Mouse (Mus musculus) lung, embryonic 15.5 days (tissue): ENCODE results near the gene Elobl. TPM values are rescaled to one million over a fixed set of nuclear protein-coding genes. Genes with fewer than 3 reads are reported as not detected.

Source experiments
- ATAC-seq: fragments of 200-750 bp; cut with Nextera tagmentation; 2 replicates; pipeline ENCODE4 v1.8.0; 2017; ENCODE audit warnings: moderate number of reproducible peaks, borderline replicate concordance; ENCODE audit not compliant: low FRiP score, low TSS enrichment; ENCODE audit errors: extremely low read depth
- H3K27ac ChIP-seq: fragments of 300-500 bp; sonication (generic); 2 replicates; pipeline ENCODE4 v1.5.1; 2015; ENCODE audit warnings: moderate library complexity, mild to moderate bottlenecking, inconsistent platforms
- H3K27me3 ChIP-seq: fragments of 300-500 bp; sonication (generic); 2 replicates; pipeline ENCODE4 v1.6.1; 2015; ENCODE audit warnings: inconsistent platforms
- H3K36me3 ChIP-seq: fragments of 300-500 bp; sonication (generic); 2 replicates; pipeline ENCODE4 v1.6.1; 2015; ENCODE audit warnings: inconsistent platforms
- H3K4me1 ChIP-seq: fragments of 300-500 bp; sonication (generic); 2 replicates; pipeline ENCODE4 v1.6.1; 2015; ENCODE audit warnings: inconsistent platforms
- H3K4me2 ChIP-seq: fragments of 300-500 bp; sonication (generic); 2 replicates; pipeline ENCODE4 v1.6.1; 2015; ENCODE audit warnings: inconsistent platforms, mild to moderate bottlenecking, moderate library complexity
- H3K4me3 ChIP-seq: fragments of 300-500 bp; sonication (generic); 2 replicates; pipeline ENCODE4 v1.5.1; 2015; ENCODE audit warnings: mild to moderate bottlenecking, inconsistent platforms
- H3K9ac ChIP-seq: fragments of 300-500 bp; sonication (generic); 2 replicates; pipeline ENCODE4 v1.6.1; 2015; ENCODE audit warnings: inconsistent platforms
- H3K9me3 ChIP-seq: fragments of 300-500 bp; sonication (generic); 2 replicates; pipeline ENCODE4 v1.6.1; 2016; ENCODE audit warnings: inconsistent platforms
- WGBS: fragments of 180-500 bp; shearing (Covaris S2); methylation state at CpG from one replicate; pipeline ENCODE4 v1.1.7; 2015; 5-methylcytosine and 5-hydroxymethylcytosine counted together
- polyA plus RNA-seq: library from polyadenylated mRNA; unstranded; fragments of >200 nt; fragmentation: Nextera tagmentation; extraction: Ambion mirVana; gene quantifications from 2 replicates; pipeline ENCODE4 v1.2.1, GENCODE M21; 2015

The Elobl gene
- polyA plus RNA-seq, 1 experiment from 2014 or later = not detected

DNA sequence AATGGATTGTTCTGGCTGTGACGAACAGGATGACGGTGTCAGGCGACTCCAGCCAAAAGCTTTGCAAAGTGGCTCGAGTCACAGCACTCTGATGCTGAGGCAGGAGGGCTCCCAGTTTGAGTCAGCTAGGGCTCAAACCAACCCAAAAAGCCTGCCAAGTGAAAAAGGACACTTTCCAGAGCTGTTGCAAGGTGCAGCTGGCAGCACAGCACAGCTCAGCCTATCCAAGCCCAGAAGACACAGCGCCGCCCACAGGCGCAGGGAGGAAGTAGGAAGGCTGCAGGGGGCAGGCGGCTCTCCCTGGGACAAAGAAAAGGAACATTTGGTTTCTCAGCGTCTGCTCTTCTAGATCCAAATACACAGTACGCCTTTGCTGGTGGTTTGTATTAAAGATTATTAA is 19.9 kb upstream of the Elobl start:
- no peak for ATAC-seq
- Histone ChIP-seq H3K9ac (no peak overlapping the region), H3K4me3 (no peak overlapping the region), H3K4me1 (no peaks in the 10 kb centered on the region), H3K27ac (no peak overlapping the region), H3K4me2 (no peak overlapping the region), H3K36me3 (peaks cover 35% of the 10 kb centered on the region), H3K27me3 (no peaks in the 10 kb centered on the region), H3K9me3 (no peaks in the 10 kb centered on the region)
- WGBS = 83% methylated on average over 10 of the region's 10 CpGs

DNA sequence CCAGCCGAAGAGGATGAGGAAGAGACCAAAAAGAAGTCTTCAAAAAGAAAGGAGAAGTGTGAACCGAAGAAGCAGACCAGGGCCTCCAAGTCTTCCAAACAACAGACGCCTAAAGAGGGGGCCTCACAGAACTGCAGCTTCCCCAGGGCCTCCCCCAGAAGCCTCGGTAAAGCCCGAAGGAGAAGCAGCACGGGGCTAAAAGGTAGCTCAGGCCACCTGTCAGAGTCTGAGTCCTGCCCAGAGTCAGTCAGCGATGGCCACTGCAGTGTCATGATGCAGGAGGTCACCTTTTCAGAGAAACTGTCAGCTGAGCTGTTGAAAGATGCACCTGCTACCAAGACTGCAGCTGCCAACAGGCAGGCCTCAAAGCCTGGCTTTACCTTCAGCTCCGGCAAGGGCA is 14.6 kb upstream of the Elobl start:
- Histone ChIP-seq H3K9me3 (no peaks in the 10 kb centered on the region), H3K4me2 (no peak overlapping the region), H3K27ac (no peak overlapping the region), H3K4me3 (no peak overlapping the region), H3K4me1 (no peaks in the 10 kb centered on the region), H3K27me3 (no peaks in the 10 kb centered on the region), H3K36me3 (peaks cover 26% of the 10 kb centered on the region), H3K9ac (no peak overlapping the region)
- whole genome bisulfite sequencing = 83% methylated on average over 8 of the region's 8 CpGs
- ATAC-seq = no peak

DNA sequence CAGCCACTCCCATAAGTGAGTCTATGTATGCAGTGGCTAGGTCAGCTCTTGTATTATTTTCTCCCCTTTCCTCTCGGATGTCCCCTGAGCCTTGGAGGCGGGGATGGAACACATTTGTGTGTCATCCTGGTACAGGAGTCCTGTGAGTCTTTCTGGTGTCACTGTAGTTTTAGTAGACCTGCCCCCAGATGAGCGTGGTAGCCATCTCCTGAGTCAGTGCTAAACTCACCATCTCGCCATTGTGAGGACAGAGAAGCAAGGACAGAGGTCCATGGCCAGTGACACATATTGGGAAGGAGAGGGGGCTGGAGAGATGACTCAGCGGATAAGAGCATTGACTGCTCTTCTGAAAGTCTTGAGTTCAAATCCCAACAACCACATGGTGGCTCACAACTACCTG is 10.5 kb upstream of the Elobl start:
- Histone ChIP-seq H3K27me3 (no peaks in the 10 kb centered on the region), H3K4me3 (no peak overlapping the region), H3K4me2 (no peak overlapping the region), H3K27ac (no peak overlapping the region), H3K9me3 (no peaks in the 10 kb centered on the region), H3K9ac (no peak overlapping the region), H3K36me3 (0 out of 2 replicates have a peak, but pooled peaks cover 7% of the 10 kb centered on the region), H3K4me1 (peaks cover 9% of the 10 kb centered on the region)
- 91% methylated on average over 5 of the region's 5 CpGs for WGBS
- ATAC-seq = no peak

DNA sequence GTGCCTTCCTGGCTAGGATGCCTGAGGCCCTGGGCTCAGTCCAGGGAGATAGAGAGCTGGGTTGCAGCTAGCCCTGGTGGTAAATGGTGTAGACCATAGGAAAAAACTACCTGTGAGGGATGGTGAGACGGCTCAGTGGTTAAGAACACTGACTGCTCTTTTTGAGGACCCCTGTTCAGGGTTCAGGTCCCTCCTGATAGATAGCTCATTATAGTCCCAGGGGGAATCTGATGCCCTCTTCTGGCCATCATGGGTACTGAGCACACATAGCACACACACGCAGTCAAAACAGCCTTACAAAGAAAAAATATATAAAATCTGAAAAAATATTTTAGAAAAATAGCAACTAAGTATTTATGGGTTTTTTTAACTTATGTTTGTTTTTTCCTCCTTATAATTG is 9.6 kb upstream of the Elobl start:
- no peak overlapping the region for H3K4me2 ChIP-seq
- ATAC-seq = no peak
- peaks cover 9% of the 10 kb centered on the region for H3K4me1 ChIP-seq
- no peaks in the 10 kb centered on the region for H3K36me3 ChIP-seq
- H3K4me3 ChIP-seq = no peak overlapping the region
- H3K9me3 ChIP-seq = no peaks in the 10 kb centered on the region
- 95% methylated on average over 2 of the region's 2 CpGs for WGBS
- H3K9ac ChIP-seq = no peak overlapping the region
- no peak overlapping the region for H3K27ac ChIP-seq
- H3K27me3 ChIP-seq = no peaks in the 10 kb centered on the region

DNA sequence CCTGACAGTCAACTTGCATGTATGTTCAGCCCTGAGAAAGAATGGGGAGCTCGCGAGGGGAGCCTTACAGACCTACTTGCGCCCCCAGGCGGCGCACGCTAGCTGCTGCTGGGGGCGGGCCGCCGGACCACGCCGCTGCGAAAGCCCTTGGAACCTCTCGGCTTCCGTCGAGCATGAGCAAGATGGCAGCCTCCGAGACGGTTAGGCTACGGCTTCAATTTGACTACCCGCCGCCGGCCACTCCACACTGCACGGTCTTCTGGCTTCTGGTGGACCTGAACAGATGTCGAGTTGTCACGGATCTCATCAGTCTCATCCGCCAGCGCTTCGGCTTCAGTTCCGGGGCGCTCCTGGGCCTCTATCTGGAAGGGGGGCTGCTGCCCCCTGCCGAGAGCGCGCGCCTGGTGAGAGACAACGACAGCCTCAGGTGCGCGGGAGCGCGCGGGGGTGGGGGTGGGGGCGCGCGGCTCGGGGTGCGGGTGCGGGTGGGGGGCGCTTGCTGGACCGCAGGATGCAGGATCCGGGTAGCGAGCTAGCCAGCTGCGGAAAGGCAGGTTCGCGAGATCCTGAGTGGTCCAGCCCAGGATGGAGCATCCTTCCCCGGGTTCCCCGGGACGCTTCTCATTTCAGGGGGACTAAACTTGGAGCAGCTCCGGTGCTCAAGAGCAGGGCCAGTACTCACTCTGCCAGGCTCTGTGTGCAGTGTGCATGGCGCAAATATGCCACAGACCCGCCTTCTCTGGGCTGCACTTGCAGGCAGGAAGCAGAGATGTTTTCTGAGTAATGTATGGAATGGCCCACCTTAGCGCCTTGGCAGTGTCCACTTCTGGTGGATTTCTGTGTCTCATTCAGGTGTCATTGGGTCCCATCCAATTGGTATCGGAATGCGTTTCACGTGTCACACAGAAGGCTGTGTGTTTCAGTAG is 7.3 kb upstream of the Elobl start:
- Histone ChIP-seq H3K36me3 (no peaks in the 10 kb centered on the region), H3K4me2 (peak overlapping the region; percentile 76), H3K4me1 (peaks cover 9% of the 10 kb centered on the region), H3K27ac (peak overlapping the region; percentile 79), H3K4me3 (peak overlapping the region; percentile 68), H3K9me3 (no peaks in the 10 kb centered on the region), H3K27me3 (no peaks in the 10 kb centered on the region), H3K9ac (peak overlapping the region; percentile 69)
- WGBS = 2% methylated on average over 62 of the region's 62 CpGs
- peak; percentile 82 for ATAC-seq

DNA sequence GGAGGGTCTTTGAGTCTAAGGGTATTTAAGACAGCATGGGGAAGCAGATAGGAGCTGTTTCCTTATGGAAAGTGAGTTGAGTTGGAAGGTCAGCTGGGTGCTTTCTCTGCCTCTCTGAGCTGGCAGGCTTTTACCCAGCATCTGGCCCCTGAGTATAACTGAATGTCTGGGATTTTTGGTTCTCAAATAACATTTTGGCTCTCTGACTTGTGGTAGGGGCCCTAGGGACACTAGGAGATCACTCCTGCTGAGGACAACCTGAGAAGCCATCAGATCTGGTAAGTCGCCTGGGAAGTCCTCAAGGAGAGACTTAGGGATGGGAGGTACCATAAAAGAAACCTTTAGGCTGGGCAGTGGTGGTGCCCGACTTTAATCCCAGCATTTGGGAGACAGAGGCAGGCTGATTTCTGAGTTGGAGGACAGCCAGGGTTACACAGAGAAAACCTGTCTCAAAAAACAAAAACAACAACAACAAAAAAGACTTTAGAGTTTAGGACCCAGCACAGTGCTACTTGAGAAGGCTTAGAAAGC is 3.5 kb upstream of the Elobl start, which contains the start of gene Coil:
Gene Coil (plus strand): TSS at position 51 of the 531 bp plus-strand sequence.
- Histone ChIP-seq H3K9me3 (no peaks in the 10 kb centered on the region), H3K4me2 (no peak within 1 kb of the TSS), H3K27me3 (no peaks in the 10 kb centered on the region), H3K4me3 (no peak within 1 kb of the TSS), H3K9ac (no peak within 1 kb of the TSS), H3K36me3 (no peaks in the 10 kb centered on the region), H3K27ac (no peak within 1 kb of the TSS), H3K4me1 (peaks cover 9% of the 10 kb centered on the region)
- no peak for ATAC-seq
- 27% methylated on average over 2 of the region's 2 CpGs for WGBS

DNA sequence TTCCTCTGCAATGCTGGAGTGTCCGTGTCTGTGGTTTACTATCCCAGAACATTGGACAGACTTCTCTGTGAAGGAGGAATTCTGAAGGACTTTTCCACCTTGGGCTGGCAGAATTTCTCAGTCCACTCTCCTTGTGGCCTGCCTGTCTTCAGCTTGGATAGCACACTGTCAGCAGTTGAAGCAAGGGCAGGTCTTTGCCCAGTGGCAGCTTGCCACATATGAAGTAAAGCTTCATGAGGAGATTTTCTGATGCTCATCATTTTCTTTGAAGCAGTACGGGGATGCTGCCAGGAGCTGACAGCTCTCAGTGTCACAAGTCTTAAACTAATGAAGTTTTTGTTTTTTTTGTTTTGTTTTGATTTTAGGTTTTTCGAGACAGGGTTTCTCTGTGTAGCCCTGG is 7.9 kb downstream of the Elobl start:
- Histone ChIP-seq H3K27me3 (no peaks in the 10 kb centered on the region), H3K9ac (no peak overlapping the region), H3K4me3 (no peak overlapping the region), H3K9me3 (no peaks in the 10 kb centered on the region), H3K27ac (no peak overlapping the region), H3K4me2 (no peak overlapping the region), H3K4me1 (peaks cover 5% of the 10 kb centered on the region; the same call in 1 of the 2 replicates), H3K36me3 (no peaks in the 10 kb centered on the region)
- ATAC-seq = no peak
- 56% methylated on average over 3 of the region's 3 CpGs for WGBS

DNA sequence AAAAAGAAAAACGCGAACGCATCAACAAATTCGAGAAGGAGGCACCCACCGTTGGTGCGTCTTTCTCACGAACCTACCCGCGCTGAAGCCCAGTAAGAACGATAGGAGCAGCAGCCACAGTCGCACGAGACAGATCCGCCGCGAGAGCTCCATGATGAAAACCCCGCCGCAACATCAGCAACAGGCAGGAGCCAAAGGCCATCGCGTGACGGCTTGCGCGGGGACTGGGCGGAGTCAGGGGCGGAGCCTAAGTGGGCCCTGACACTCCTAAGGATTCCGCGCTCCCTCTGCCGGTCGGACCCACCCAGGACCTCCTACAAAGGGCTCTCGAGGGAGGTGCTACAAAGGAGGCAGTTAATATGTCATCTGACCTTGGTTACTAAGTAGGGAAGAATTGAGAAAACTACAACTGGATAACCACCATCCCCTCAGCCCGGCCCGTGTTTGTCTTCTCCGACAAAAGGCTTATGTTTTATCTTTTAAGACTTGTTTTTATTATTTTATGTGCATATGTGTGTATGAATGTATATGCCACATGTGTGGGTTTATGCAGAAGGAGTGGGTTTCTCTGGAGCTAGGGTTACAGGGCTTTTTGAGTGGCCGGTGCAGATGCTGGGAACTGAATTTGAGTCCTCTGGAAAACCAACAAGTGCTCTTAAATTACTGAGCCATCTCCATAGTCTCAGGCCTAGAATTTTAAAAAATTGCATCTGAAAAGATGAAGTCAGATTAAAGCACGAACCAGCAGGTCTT is 11.3 kb downstream of the Elobl start, which contains the start of gene Scpep1:
Gene Scpep1 (minus strand): TSS at position 249 of the 753 bp plus-strand sequence.
- Histone ChIP-seq H3K4me1 (peaks cover 5% of the 10 kb centered on the region; the same call in 1 of the 2 replicates), H3K9me3 (no peaks in the 10 kb centered on the region), H3K27me3 (no peaks in the 10 kb centered on the region), H3K4me2 (peak within 1 kb of the TSS; percentile 57), H3K36me3 (no peaks in the 10 kb centered on the region), H3K4me3 (peak within 1 kb of the TSS; percentile 55), H3K9ac (peak within 1 kb of the TSS; percentile 48), H3K27ac (peak within 1 kb of the TSS; percentile 65)
- 4% methylated on average over 34 of the region's 34 CpGs for WGBS
- peak; percentile 97 for ATAC-seq

DNA sequence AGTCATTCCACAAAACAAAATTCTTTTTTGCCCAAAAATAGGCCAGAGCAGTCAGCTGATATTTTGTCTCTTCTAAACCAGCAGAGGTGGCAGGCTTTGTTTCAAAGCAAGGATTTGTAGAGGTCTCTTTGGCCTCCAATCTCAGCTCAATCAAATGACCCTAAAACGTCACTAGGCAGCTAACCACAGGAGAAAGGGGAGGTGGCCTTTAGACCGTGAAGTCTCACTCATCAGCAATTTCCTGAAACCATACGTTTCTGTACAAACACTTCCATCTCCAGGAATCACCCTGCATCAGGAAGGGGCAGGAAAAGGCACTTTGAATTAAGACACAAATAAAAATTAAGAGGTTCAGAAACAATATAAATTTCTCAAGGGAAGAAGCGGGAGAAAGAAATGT is 11.9 kb downstream of the Elobl start:
- peak overlapping the region; percentile 48 for H3K9ac ChIP-seq
- no peaks in the 10 kb centered on the region for H3K9me3 ChIP-seq
- peak overlapping the region; percentile 57 for H3K4me2 ChIP-seq
- H3K27ac ChIP-seq = peak overlapping the region; percentile 65
- no peaks in the 10 kb centered on the region for H3K27me3 ChIP-seq
- peak; percentile 54; the same call in 1 of the 2 replicates for ATAC-seq
- H3K4me1 ChIP-seq = peaks cover 5% of the 10 kb centered on the region; the same call in 1 of the 2 replicates
- no peaks in the 10 kb centered on the region for H3K36me3 ChIP-seq
- 2% methylated on average over 4 of the region's 4 CpGs for WGBS
- peak overlapping the region; percentile 55 for H3K4me3 ChIP-seq

DNA sequence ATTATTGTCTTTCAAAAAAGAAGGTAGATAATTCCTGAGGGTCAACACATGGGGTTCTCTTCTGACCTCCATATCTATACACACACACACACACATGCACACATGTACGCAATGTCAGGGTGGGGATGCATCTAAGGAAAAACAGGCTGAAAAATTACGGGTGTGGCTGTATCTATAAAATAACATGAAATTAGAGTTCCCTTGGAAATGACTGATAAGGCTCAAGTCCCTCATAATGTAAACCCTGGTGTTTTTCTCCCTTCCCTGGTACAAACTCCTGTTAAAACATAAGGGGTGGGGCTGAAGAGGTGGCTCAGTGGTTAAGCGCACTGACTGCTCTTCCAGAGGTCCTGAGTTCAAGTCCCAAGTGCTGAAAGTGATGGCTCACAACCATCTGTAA is 13.1 kb downstream of the Elobl start:
- H3K9me3 ChIP-seq = no peaks in the 10 kb centered on the region
- ATAC-seq = no peak
- no peaks in the 10 kb centered on the region for H3K27me3 ChIP-seq
- no peaks in the 10 kb centered on the region for H3K36me3 ChIP-seq
- WGBS = 87% methylated on average over 3 of the region's 3 CpGs
- no peak overlapping the region for H3K4me2 ChIP-seq
- H3K27ac ChIP-seq = no peak overlapping the region
- no peak overlapping the region for H3K9ac ChIP-seq
- H3K4me1 ChIP-seq = peaks cover 5% of the 10 kb centered on the region; the same call in 1 of the 2 replicates
- no peak overlapping the region for H3K4me3 ChIP-seq

DNA sequence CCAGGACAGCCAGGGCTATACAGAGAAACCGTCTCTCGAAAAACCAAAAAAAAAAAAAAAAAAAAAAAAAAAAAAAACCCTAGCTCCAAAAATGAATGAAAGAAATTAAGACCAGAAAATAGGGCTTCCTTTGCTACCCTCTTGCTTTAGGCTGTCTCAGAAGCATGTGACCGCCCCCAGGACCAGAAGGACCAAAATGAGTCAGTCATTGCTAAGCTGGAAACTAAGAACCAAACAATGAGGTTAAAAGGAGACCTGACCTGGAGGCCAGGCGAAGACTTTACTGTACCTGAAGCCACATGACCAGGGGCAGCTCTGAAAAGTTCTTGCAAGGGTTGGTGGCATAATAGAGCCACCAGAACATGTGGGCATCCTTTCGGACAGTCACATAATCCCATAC is 14.6 kb downstream of the Elobl start:
- Histone ChIP-seq H3K4me1 (peaks cover 5% of the 10 kb centered on the region; the same call in 1 of the 2 replicates), H3K4me3 (no peak overlapping the region), H3K27ac (no peak overlapping the region), H3K4me2 (no peak overlapping the region), H3K9me3 (no peaks in the 10 kb centered on the region), H3K36me3 (no peaks in the 10 kb centered on the region), H3K9ac (no peak overlapping the region), H3K27me3 (no peaks in the 10 kb centered on the region)
- ATAC-seq = no peak
- 92% methylated on average over 5 of the region's 5 CpGs for WGBS
